Mouse (Mus musculus) lung, postnatal 4 days (tissue): ENCODE results near the gene Vmn2r63.
"Not testable (repeated sequence)": the region's sequence is repeated elsewhere in the genome, so short reads cannot be mapped to it uniquely, and the experiment has no call there.

ENCODE experiments used
- DNase-seq, 2 experiments: peaks; one replicate each; pipeline ENCODE4 v3.0.0; 2021

Gene Vmn2r63

GRCm38 (mm10) chr7:42933722-42934121 is at the start of gene Vmn2r63:
TSS of gene Vmn2r63 (minus strand) at chr7:42933822.
- DNase-seq = not testable (repeated sequence)

- no peak for DNase-seq
Measured at GRCm38 (mm10) chr7:42980739-42981138, 47.1 kb upstream of the Vmn2r63 start.

- peak in 1 of 2 experiments; percentile 15 for DNase-seq
Measured at GRCm38 (mm10) chr7:42980098-42980497, 46.5 kb upstream of the Vmn2r63 start.

GRCm38 (mm10) chr7:42965246-42965645 is 31.6 kb upstream of the Vmn2r63 start:
- DNase-seq = no peak

GRCm38 (mm10) chr7:42898067-42898466 is 35.6 kb downstream of the Vmn2r63 start:
- DNase-seq = not testable (repeated sequence)

GRCm38 (mm10) chr7:42878090-42878489 is 55.5 kb downstream of the Vmn2r63 start:
- DNase-seq = no peak

GRCm38 (mm10) chr7:42866801-42867458 is 66.7 kb downstream of the Vmn2r63 start, which contains the start of gene Gm2381:
TSS of gene Gm2381 (minus strand) at chr7:42867234.
- DNase-seq = not testable (repeated sequence)
